Mouse (Mus musculus) heart, embryonic 12.5 days (tissue): ENCODE results near the gene Zfp800. TPM values are rescaled to one million over a fixed set of nuclear protein-coding genes. Genes with fewer than 3 reads are reported as not detected.

ENCODE experiments used
- ATAC-seq: fragments of 200-750 bp; cut with Nextera tagmentation; 2 replicates; pipeline ENCODE4 v1.8.0; 2017; ENCODE audit warnings: moderate TSS enrichment, moderate library complexity; ENCODE audit not compliant: insufficient number of reproducible peaks, low FRiP score
- H3K27ac ChIP-seq: fragments of 300-500 bp; sonication (generic); 2 replicates; pipeline ENCODE4 v1.5.1; 2016; ENCODE audit warnings: mild to moderate bottlenecking, moderate library complexity; ENCODE audit not compliant: poor library complexity, severe bottlenecking
- H3K27me3 ChIP-seq: fragments of 300-500 bp; sonication (generic); replicated peaks from 2 replicates; pipeline ENCODE4 v1.6.1; 2016; ENCODE audit warnings: mild to moderate bottlenecking, moderate library complexity
- H3K36me3 ChIP-seq: fragments of 300-500 bp; sonication (generic); 2 replicates; pipeline ENCODE4 v1.6.1; 2016; ENCODE audit warnings: mild to moderate bottlenecking, moderate library complexity
- H3K4me1 ChIP-seq: fragments of 300-500 bp; sonication (generic); replicated peaks from 2 replicates; pipeline ENCODE4 v1.6.1; 2016; ENCODE audit warnings: mild to moderate bottlenecking
- H3K4me2 ChIP-seq: fragments of 300-500 bp; sonication (generic); 2 replicates; pipeline ENCODE4 v1.6.1; 2016; ENCODE audit warnings: mild to moderate bottlenecking, moderate library complexity
- H3K4me3 ChIP-seq: fragments of 300-500 bp; sonication (generic); 2 replicates; pipeline ENCODE4 v1.5.1; 2016; ENCODE audit warnings: mild to moderate bottlenecking
- H3K9ac ChIP-seq: fragments of 300-500 bp; sonication (generic); 2 replicates; pipeline ENCODE4 v1.6.1; 2016; ENCODE audit warnings: mild to moderate bottlenecking, moderate library complexity
- H3K9me3 ChIP-seq: fragments of 300-500 bp; sonication (generic); replicated peaks from 2 replicates; pipeline ENCODE4 v1.6.1; 2016; ENCODE audit warnings: mild to moderate bottlenecking, moderate library complexity
- WGBS: fragments of 180-500 bp; shearing (Covaris S2); methylation state at CpG from one replicate; pipeline ENCODE4 v1.1.7; 2016; 5-methylcytosine and 5-hydroxymethylcytosine counted together
- polyA plus RNA-seq: library from polyadenylated mRNA; unstranded; fragments of >200 nt; fragmentation: Nextera tagmentation; extraction: Ambion mirVana; gene quantifications from 2 replicates; pipeline ENCODE4 v1.2.1, GENCODE M21; 2016

Zfp800 gene
- polyA plus RNA-seq, 1 experiment from 2014 or later, result 16.8 TPM

- H3K9ac ChIP-seq, result no peak overlapping the region
- peaks cover 4% of the 10 kb centered on the region; the same call in 1 of the 2 replicates for H3K4me1 ChIP-seq
- no peak overlapping the region for H3K4me3 ChIP-seq
- peaks cover 13% of the 10 kb centered on the region for H3K36me3 ChIP-seq
- WGBS, result 55% methylated on average over 1 of the region's 1 CpGs
- H3K4me2 ChIP-seq, result no peak overlapping the region
- H3K27me3 ChIP-seq, result no peaks in the 10 kb centered on the region
- no peak for ATAC-seq
- no peaks in the 10 kb centered on the region for H3K9me3 ChIP-seq
- H3K27ac ChIP-seq, result no peak overlapping the region
These were observed 139.4 kb downstream of the Zfp800 start for GRCm38 (mm10) chr6:28258440-28258839.

- Histone ChIP-seq H3K9ac (no peak overlapping the region), H3K4me2 (no peak overlapping the region), H3K4me3 (no peak overlapping the region), H3K36me3 (peaks cover 17% of the 10 kb centered on the region), H3K27ac (no peak overlapping the region), H3K9me3 (no peaks in the 10 kb centered on the region), H3K27me3 (no peaks in the 10 kb centered on the region), H3K4me1 (peaks cover 4% of the 10 kb centered on the region; the same call in 1 of the 2 replicates)
- ATAC-seq, result no peak
- WGBS, result 54% methylated on average over 1 of the region's 1 CpGs
These were observed 140.0 kb downstream of the Zfp800 start for GRCm38 (mm10) chr6:28257772-28258171.

GRCm38 (mm10) chr6:28252790-28253189, 145.0 kb downstream of the Zfp800 start:
- Histone ChIP-seq H3K4me2 (no peak overlapping the region), H3K36me3 (peaks cover 34% of the 10 kb centered on the region), H3K9me3 (no peaks in the 10 kb centered on the region), H3K27me3 (no peaks in the 10 kb centered on the region), H3K9ac (no peak overlapping the region), H3K4me1 (no peaks in the 10 kb centered on the region), H3K27ac (no peak overlapping the region), H3K4me3 (no peak overlapping the region)
- ATAC-seq, result no peak

GRCm38 (mm10) chr6:28248211-28248610, 149.6 kb downstream of the Zfp800 start:
- Histone ChIP-seq H3K4me1 (no peaks in the 10 kb centered on the region), H3K27ac (no peak overlapping the region), H3K36me3 (peaks cover 36% of the 10 kb centered on the region), H3K27me3 (no peaks in the 10 kb centered on the region), H3K9me3 (no peaks in the 10 kb centered on the region), H3K9ac (no peak overlapping the region), H3K4me2 (no peak overlapping the region), H3K4me3 (no peak overlapping the region)
- ATAC-seq, result no peak
- 78% methylated on average over 2 of the region's 2 CpGs for WGBS

- Histone ChIP-seq H3K4me3 (no peak overlapping the region), H3K27ac (no peak overlapping the region), H3K4me2 (no peak overlapping the region), H3K27me3 (no peaks in the 10 kb centered on the region), H3K9me3 (no peaks in the 10 kb centered on the region), H3K9ac (no peak overlapping the region), H3K4me1 (no peaks in the 10 kb centered on the region), H3K36me3 (peaks cover 33% of the 10 kb centered on the region)
- ATAC-seq, result peak; percentile 85
- WGBS, result 80% methylated on average over 7 of the region's 7 CpGs
These were observed 165.0 kb downstream of the Zfp800 start for GRCm38 (mm10) chr6:28232618-28233361.

- H3K4me2 ChIP-seq, result no peak overlapping the region
- no peak for ATAC-seq
- no peaks in the 10 kb centered on the region for H3K9me3 ChIP-seq
- WGBS, result 91% methylated on average over 3 of the region's 3 CpGs
- no peaks in the 10 kb centered on the region for H3K4me1 ChIP-seq
- peaks cover 25% of the 10 kb centered on the region for H3K36me3 ChIP-seq
- H3K27ac ChIP-seq, result no peak overlapping the region
- H3K4me3 ChIP-seq, result no peak overlapping the region
- no peak overlapping the region for H3K9ac ChIP-seq
- no peaks in the 10 kb centered on the region for H3K27me3 ChIP-seq
These were observed 169.7 kb downstream of the Zfp800 start for GRCm38 (mm10) chr6:28228085-28228484.

DNA sequence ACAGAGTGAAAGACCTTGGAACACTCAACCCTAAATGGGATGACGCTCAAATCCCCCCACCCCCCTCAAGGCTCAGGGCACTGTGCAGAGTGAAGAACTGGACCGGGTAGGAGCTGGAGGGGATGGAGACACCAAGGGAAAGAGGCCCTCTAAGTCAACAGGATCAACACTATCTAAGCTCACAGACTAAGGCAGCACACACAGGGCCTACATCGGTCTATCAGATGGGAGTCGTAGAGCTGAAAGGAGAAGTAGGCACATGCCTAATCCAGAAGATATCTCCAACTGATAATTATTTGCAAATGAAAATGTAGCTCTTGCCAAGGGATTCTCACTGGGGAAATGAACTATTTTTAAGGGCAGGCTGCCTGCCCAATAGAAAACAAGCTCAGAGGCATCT, 176.8 kb downstream of the Zfp800 start:
- no peaks in the 10 kb centered on the region for H3K4me1 ChIP-seq
- no peaks in the 10 kb centered on the region for H3K27me3 ChIP-seq
- H3K4me3 ChIP-seq, result no peak overlapping the region
- no peak for ATAC-seq
- no peak overlapping the region for H3K27ac ChIP-seq
- 90% methylated on average over 4 of the region's 4 CpGs for WGBS
- no peak overlapping the region for H3K9ac ChIP-seq
- H3K9me3 ChIP-seq, result no peaks in the 10 kb centered on the region
- H3K36me3 ChIP-seq, result no peaks in the 10 kb centered on the region; the same call in 1 of the 2 replicates
- H3K4me2 ChIP-seq, result no peak overlapping the region

GRCm38 (mm10) chr6:28218386-28218785, 179.4 kb downstream of the Zfp800 start:
- Histone ChIP-seq H3K27ac (no peak overlapping the region), H3K36me3 (no peaks in the 10 kb centered on the region), H3K9me3 (no peaks in the 10 kb centered on the region), H3K27me3 (no peaks in the 10 kb centered on the region), H3K4me3 (no peak overlapping the region), H3K9ac (no peak overlapping the region), H3K4me2 (no peak overlapping the region), H3K4me1 (no peaks in the 10 kb centered on the region)
- WGBS, result 81% methylated on average over 8 of the region's 8 CpGs
- ATAC-seq, result no peak

DNA sequence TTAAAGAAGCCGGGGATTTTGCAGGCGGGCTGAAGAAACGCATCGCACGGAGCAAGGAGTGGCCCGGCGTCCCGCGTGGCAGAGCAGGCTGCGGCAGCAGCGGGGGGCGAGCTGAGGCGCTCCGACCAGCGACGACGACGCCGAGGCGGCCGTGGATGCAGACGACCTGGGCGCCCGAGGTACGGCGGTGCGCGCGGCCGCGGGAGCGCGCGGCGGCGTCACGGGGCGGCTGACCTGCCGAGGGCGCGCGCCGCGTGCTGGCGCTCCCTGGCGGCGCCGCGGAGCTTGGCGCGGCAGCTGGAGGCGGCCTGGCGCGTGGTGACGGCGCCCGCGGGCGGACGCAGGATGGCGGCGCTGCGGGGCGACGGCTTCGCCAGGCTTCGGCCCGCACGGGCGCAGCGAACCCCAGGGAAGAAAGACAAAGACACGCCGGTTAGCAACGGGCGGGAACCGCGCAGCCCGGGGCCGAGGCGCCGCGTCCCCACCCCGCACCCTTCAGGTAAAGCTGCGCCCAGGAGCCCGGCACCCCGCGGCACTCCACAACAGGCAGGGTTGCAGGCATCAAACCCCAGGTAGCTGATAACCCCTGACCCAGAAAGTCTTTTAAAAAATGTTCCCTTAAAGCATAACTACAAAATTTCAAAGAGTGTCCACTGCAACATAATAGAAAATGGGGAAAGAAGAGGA, 182.4 kb downstream of the Zfp800 start:
- peak; percentile 92 for ATAC-seq
- H3K4me2 ChIP-seq, result peak overlapping the region; percentile 87
- peak overlapping the region; percentile 77 for H3K9ac ChIP-seq
- H3K4me3 ChIP-seq, result peak overlapping the region; percentile 73
- 5% methylated on average over 86 of the region's 87 CpGs for WGBS
- no peak overlapping the region for H3K27ac ChIP-seq
- no peaks in the 10 kb centered on the region for H3K9me3 ChIP-seq
- no peaks in the 10 kb centered on the region for H3K4me1 ChIP-seq
- H3K27me3 ChIP-seq, result no peaks in the 10 kb centered on the region
- H3K36me3 ChIP-seq, result no peaks in the 10 kb centered on the region

GRCm38 (mm10) chr6:28214658-28215267, 183.0 kb downstream of the Zfp800 start:
- Histone ChIP-seq H3K4me1 (no peaks in the 10 kb centered on the region), H3K4me3 (peak overlapping the region; percentile 73), H3K27me3 (no peaks in the 10 kb centered on the region), H3K27ac (no peak overlapping the region), H3K36me3 (no peaks in the 10 kb centered on the region), H3K4me2 (peak overlapping the region; percentile 87), H3K9ac (peak overlapping the region; percentile 77), H3K9me3 (no peaks in the 10 kb centered on the region)
- WGBS, result 34% methylated on average over 13 of the region's 13 CpGs
- no peak for ATAC-seq

- Histone ChIP-seq H3K4me2 (no peak overlapping the region), H3K9me3 (no peaks in the 10 kb centered on the region), H3K27ac (no peak overlapping the region), H3K9ac (no peak overlapping the region), H3K4me3 (no peak overlapping the region), H3K36me3 (no peaks in the 10 kb centered on the region), H3K4me1 (no peaks in the 10 kb centered on the region), H3K27me3 (no peaks in the 10 kb centered on the region)
- WGBS, result 40% methylated on average over 4 of the region's 4 CpGs
- no peak for ATAC-seq
These were observed 194.4 kb downstream of the Zfp800 start for GRCm38 (mm10) chr6:28203454-28203853.
